Mouse (Mus musculus) c-Kit-positive CD71-positive TER-119-positive erythroid progenitor cells, embryonic 14.5 days (primary cell): ENCODE data around the gene Sult6b2.

Source experiments
- DNase-seq: peaks from one replicate; pipeline ENCODE4 v3.0.0-alpha.2; 2013; ENCODE audit warnings: low spot score

The Sult6b2 gene

DNA sequence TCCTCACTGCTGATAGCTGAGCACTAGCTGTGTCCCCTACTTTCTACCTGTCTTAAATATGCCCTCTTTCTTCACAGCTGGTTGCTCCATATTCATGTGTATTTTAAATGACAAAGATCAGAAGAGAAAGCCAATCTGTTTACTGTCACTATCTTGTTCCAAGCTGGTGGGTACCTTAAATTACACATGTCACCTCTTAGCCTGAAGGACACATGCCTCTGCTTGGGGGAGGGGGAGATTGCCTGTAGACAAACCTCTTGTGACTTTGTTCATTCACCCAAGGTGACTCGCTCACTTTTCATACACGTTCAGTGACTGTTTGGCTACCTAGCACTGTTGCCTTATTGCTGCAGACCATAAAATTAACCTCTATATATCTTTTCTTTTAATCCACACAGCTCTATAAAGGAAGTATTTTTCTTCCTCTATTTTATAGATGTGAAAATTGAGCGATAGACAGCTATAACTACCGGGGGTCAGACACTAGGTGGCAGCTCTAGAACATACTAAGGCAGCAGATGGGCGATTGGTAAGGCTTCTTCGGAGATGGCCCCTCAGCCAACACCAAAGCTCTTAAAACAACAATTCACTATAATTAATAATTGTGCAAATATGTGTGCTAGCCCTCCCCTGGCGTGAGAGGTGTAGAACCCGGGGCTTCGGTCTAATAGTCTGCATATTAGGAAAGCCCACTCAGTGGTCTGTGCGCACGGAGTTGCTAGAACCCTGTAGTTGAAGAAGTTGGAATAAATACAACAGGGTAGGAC lies 25.1 kb downstream of the Sult6b2 start:
- no peak for DNase-seq

- DNase-seq: no peak
Measured at GRCm38 (mm10) chr6:142776935-142777334, 27.4 kb downstream of the Sult6b2 start.

GRCm38 (mm10) chr6:142773566-142773965 lies 30.7 kb downstream of the Sult6b2 start:
- no peak for DNase-seq

- no peak for DNase-seq
Measured at GRCm38 (mm10) chr6:142771643-142772042, 32.7 kb downstream of the Sult6b2 start.

- no peak for DNase-seq
Measured at GRCm38 (mm10) chr6:142769896-142770295, 34.4 kb downstream of the Sult6b2 start.

GRCm38 (mm10) chr6:142767305-142767704 lies 37.0 kb downstream of the Sult6b2 start:
- no peak for DNase-seq

GRCm38 (mm10) chr6:142764933-142765332 lies 39.4 kb downstream of the Sult6b2 start:
- no peak for DNase-seq

- DNase-seq: no peak
Measured at GRCm38 (mm10) chr6:142759633-142760032, 44.7 kb downstream of the Sult6b2 start.

GRCm38 (mm10) chr6:142758562-142758961 lies 45.7 kb downstream of the Sult6b2 start:
- no peak for DNase-seq

DNA sequence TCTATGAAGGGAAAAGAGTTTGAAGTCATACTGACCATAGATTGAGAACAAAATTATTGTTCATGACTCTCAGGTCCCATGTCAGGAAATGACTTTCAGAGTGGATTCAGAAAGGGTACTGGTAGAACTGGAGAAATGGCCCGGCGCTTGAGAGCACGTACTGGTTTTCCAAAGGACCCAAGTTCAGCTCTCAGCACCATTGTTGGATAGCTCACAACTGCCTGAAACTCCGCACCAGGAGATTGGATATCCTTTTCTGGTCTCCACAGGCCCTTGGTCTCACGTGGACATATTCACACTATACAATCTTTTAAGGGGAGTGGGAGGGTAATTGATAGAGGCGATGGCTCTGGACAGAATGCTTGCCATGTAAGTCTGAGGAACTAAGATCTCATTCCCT lies 46.3 kb downstream of the Sult6b2 start:
- no peak for DNase-seq

DNA sequence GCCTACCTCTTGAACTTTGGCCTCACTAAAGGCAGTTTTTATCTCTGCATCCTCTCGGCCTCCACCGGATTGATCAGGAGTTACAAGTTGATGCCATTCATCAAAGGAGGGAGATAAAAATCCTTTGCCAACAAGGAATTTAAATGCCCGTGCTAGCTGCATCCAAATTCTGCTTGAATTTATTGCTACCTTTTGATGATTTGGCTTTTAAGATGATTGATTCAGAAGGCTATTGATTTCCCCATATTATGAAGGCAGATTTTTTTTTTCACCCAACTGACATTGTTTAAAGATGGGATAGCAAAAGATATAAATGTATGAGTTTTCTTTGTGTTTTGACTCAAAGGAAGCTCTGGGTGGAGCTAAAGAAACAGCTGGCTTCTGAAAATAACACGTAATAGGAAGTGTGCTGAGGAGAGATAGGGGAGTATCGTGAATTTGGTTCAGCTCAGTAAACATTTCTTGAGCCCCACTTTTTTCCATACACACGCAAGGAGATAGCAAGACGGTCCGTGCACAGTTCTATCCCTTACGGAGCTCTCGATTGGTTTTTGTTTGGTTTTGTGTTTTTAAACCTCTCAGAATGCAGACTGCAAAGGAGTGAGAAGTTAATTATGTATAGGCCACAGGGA lies 46.9 kb downstream of the Sult6b2 start:
- peak; percentile 87 for DNase-seq

DNA sequence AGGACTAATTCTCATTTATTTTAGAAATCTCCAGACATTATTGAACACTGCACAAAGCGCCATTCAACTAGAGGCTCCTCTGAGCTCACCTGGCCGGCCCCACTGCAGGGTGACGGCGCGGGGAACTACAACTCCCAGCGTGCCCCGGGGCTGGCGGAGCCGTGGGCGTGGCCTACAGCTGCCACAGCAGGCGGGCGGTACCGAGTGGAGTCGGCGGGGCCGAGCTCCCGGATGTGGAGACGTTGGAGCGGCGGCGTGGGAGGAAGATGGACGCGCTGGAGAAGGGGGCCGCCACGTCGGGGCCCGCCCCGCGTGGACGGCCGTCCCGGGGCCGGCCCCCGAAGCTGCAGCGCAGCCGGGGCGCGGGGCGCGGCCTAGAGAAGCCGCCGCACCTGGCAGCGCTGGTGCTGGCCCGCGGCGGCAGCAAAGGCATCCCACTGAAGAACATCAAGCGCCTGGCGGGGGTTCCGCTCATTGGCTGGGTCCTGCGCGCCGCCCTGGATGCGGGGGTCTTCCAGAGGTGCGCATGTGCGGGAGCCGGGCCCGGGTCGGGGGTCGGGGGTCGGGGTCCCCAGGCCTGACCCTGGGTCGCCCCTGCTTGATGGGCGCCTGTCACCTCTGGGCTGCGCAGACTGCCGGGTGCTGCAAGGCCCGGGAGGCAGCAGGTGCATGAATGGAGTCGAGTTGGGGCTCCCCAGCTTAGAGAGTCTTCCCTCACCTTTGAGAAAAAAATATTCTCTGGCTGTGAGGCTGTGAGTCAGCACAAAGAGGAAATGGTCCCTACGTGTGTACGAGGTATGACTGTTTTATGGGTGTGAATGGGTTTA lies 47.6 kb downstream of the Sult6b2 start, which contains the start of gene Cmas:
Cmas (plus strand) TSS at position 180 of the 827 bp plus-strand sequence.
- DNase-seq: peak; percentile 79

DNA sequence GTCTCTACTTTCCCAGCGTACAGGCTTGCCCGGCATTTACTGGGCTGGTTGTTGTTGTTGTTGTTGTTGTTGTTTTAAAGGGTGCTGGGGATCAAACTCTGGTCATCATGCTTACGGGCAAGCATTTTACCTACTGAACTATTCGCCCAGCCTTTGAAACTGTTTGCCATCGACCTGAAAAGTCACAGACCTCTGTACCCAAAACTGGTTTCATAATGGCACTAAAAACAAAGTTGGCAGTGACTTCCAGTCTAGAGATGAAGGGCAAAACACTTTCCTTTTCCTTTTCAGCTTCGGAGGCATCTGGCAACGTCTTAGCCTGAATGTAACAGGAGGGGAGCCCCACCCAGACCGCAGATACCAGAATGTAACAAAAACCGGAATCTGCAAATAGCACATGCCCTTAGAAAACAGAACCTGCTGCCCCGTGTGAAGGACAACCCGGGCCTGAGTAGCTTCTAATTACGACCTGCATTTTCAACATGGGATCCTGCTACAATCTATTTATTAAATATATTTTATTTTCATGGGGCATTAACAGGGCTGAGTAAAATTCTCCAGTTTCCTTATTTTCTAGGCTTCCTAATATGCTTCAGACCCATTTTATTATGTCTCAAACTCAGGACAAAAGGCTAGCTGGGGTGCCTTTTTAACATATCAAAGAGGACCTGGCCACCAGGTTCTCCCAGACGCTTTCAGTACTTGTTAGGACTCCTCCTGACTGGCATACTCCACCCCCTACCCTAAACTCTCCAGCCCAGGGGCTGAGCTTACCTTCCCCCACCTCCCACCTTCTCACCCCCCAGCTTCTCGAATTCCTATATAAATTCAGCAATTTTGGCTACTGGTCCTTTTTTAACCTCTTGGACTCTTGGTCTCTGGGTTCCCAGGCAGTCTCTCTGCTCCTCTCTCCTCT lies 51.7 kb downstream of the Sult6b2 start:
- no peak for DNase-seq

GRCm38 (mm10) chr6:142751365-142751764 lies 52.9 kb downstream of the Sult6b2 start:
- DNase-seq: no peak

DNA sequence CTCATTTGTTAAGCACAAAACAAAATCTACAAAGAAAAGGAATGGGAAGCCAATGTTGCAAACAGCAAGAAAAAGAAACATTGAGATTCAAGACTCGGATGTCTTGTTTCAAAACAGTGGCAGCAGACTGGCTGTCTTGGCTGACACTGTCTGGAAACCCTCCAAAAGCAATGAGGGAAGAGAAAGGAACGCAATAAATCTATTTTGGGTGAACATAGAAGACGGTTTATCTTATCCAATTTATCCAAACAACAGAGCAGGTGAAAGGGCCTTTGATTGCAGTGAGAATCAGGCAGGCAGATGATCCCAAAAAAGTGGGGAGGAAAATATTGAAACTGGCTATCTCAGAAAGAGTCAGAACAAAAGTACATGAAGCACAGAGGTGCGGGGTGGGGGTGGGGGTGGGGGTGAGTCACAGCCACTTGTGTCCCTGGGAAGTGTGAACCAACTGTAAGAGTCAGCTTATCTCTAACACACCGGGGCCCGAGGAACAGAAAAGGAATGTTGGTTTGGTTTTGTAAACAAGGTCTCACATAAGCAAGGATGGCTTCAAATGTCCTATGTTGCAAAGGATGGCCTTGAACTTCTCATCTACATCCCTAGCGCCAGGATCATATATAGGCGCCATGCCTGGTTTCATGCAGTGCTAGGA lies 56.1 kb downstream of the Sult6b2 start:
- no peak for DNase-seq

DNA sequence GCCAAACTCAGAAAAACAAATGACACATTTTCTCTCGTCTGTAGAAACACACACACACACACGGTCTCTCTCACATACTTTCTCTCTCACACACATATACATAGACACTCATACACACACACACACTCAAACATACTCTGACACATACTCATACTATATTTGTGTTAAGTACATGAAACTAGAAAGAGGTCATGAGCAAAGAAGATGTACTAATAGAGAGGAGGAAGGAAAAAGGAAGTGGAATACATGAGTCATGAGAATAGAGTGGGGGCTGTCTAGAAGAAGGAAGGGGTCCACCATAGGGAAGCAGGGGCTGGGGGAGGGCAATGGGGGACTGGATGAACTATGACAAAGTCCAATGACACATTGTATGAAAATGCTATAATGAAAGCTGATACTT lies 57.1 kb downstream of the Sult6b2 start:
- no peak for DNase-seq

- no peak for DNase-seq
Measured at GRCm38 (mm10) chr6:142746765-142747164, 57.5 kb downstream of the Sult6b2 start.

GRCm38 (mm10) chr6:142745484-142745883 lies 58.8 kb downstream of the Sult6b2 start:
- DNase-seq: no peak

GRCm38 (mm10) chr6:142743193-142743592 lies 61.1 kb downstream of the Sult6b2 start:
- DNase-seq: no peak

- no peak for DNase-seq
Measured at GRCm38 (mm10) chr6:142741763-142742162, 62.5 kb downstream of the Sult6b2 start.

DNA sequence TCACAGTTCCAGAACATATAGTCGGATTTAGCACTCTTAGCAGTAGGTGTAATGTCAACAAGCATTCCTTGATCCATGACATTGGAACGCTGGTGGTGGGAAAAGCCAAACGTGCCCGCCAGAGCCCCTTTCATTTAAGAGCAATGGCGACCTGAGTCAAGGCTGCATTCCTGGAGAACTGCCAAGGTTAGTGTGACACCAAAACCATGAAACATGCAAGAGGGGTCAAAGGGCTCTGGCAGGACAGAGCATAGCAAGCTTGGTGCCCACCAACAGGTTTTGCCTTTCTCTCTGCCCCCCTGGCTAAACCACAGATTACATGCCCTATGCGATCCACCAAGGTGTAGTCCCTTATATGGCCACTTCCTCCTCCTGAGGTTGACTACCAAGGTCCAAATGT lies 65.7 kb downstream of the Sult6b2 start:
- DNase-seq: no peak
